Mouse (Mus musculus): ENCODE results near the gene Slc35d3. TPM values are rescaled to one million over a fixed set of nuclear protein-coding genes. Genes with fewer than 3 reads are reported as not detected.

The Slc35d3 gene
- polyA plus RNA-seq, 1 experiment from 2014 or later: 0.87 TPM

GRCm38 (mm10) chr10:19875346-19875745, 24.1 kb upstream of the Slc35d3 start:
- no peak for ATAC-seq (ENCODE audit: low FRiP score, low read depth)
- WGBS: 90% methylated on average over 5 of the region's 5 CpGs
- H3K4me1 ChIP-seq: no peaks in the 10 kb centered on the region
- H3K27ac ChIP-seq: no peak overlapping the region
- no peak overlapping the region for H3K4me2 ChIP-seq (replicated peaks)
- no peak overlapping the region for H3K4me3 ChIP-seq
- H3K27me3 ChIP-seq (replicated peaks): no peaks in the 10 kb centered on the region
- no peaks in the 10 kb centered on the region for H3K9me3 ChIP-seq
- H3K36me3 ChIP-seq: no peaks in the 10 kb centered on the region
- no peak overlapping the region for H3K9ac ChIP-seq

GRCm38 (mm10) chr10:19855597-19856306, 4.5 kb upstream of the Slc35d3 start:
- WGBS: 93% methylated on average over 7 of the region's 7 CpGs
- Histone ChIP-seq H3K27me3 (replicated peaks) (peaks cover 20% of the 10 kb centered on the region), H3K4me1 (peaks cover 13% of the 10 kb centered on the region), H3K27ac (no peak overlapping the region), H3K4me2 (replicated peaks) (no peak overlapping the region), H3K9me3 (no peaks in the 10 kb centered on the region), H3K9ac (no peak overlapping the region), H3K4me3 (no peak overlapping the region), H3K36me3 (no peaks in the 10 kb centered on the region)
- ATAC-seq (ENCODE audit: low FRiP score, low read depth): no peak

GRCm38 (mm10) chr10:19853609-19854008, 2.4 kb upstream of the Slc35d3 start:
- Histone ChIP-seq H3K4me1 (peaks cover 30% of the 10 kb centered on the region), H3K4me3 (no peak overlapping the region), H3K27me3 (replicated peaks) (peaks cover 42% of the 10 kb centered on the region), H3K4me2 (replicated peaks) (no peak overlapping the region), H3K36me3 (no peaks in the 10 kb centered on the region), H3K9ac (no peak overlapping the region), H3K9me3 (no peaks in the 10 kb centered on the region), H3K27ac (no peak overlapping the region)
- ATAC-seq (ENCODE audit: low FRiP score, low read depth): no peak
- 76% methylated on average over 2 of the region's 2 CpGs for WGBS

GRCm38 (mm10) chr10:19852776-19853175, 1.5 kb upstream of the Slc35d3 start:
- 19% methylated on average over 6 of the region's 6 CpGs for WGBS
- Histone ChIP-seq H3K4me2 (replicated peaks) (no peak overlapping the region), H3K4me3 (no peak overlapping the region), H3K9me3 (no peaks in the 10 kb centered on the region), H3K9ac (no peak overlapping the region), H3K4me1 (peaks cover 30% of the 10 kb centered on the region), H3K27ac (no peak overlapping the region), H3K36me3 (no peaks in the 10 kb centered on the region), H3K27me3 (replicated peaks) (peaks cover 46% of the 10 kb centered on the region)
- no peak for ATAC-seq (ENCODE audit: low FRiP score, low read depth)

- under 1% methylated on average over 36 of the region's 36 CpGs for WGBS
Observed at GRCm38 (mm10) chr10:19850544-19850997, 688 bp downstream of the Slc35d3 start.

GRCm38 (mm10) chr10:19849771-19850365, 1.4 kb downstream of the Slc35d3 start:
- Histone ChIP-seq H3K27me3 (replicated peaks) (peaks cover 46% of the 10 kb centered on the region), H3K9ac (no peak overlapping the region), H3K9me3 (no peaks in the 10 kb centered on the region), H3K27ac (no peak overlapping the region), H3K4me1 (peaks cover 30% of the 10 kb centered on the region), H3K36me3 (no peaks in the 10 kb centered on the region), H3K4me2 (replicated peaks) (peak overlapping the region; percentile 100), H3K4me3 (peak overlapping the region; percentile 52)
- WGBS: 1% methylated on average over 32 of the region's 32 CpGs
- ATAC-seq (ENCODE audit: low FRiP score, low read depth): peak; percentile 48

More at GRCm38 (mm10) chr10:19850544-19850997, 688 bp downstream of the Slc35d3 start:
- Histone ChIP-seq H3K9me3 (no peaks in the 10 kb centered on the region), H3K4me3 (peak overlapping the region; percentile 52), H3K36me3 (no peaks in the 10 kb centered on the region), H3K4me1 (peaks cover 30% of the 10 kb centered on the region), H3K9ac (peak overlapping the region; percentile 29; the same call in 1 of the 2 replicates), H3K27me3 (replicated peaks) (peaks cover 46% of the 10 kb centered on the region), H3K4me2 (replicated peaks) (peak overlapping the region; percentile 100), H3K27ac (no peak overlapping the region)
- ATAC-seq (ENCODE audit: low FRiP score, low read depth): peak; percentile 74

- 5% methylated on average over 44 of the region's 44 CpGs for WGBS
- Histone ChIP-seq H3K4me2 (replicated peaks) (peak overlapping the region; percentile 100), H3K4me3 (peak overlapping the region; percentile 52; the same call in 1 of the 2 replicates), H3K27ac (no peak overlapping the region), H3K36me3 (no peaks in the 10 kb centered on the region), H3K27me3 (replicated peaks) (peaks cover 46% of the 10 kb centered on the region), H3K9ac (no peak overlapping the region), H3K4me1 (peaks cover 30% of the 10 kb centered on the region), H3K9me3 (no peaks in the 10 kb centered on the region)
- ATAC-seq (ENCODE audit: low FRiP score, low read depth): no peak
Observed at GRCm38 (mm10) chr10:19848928-19849770, 2.1 kb downstream of the Slc35d3 start.

GRCm38 (mm10) chr10:19839836-19840235, 11.4 kb downstream of the Slc35d3 start:
- Histone ChIP-seq H3K4me2 (replicated peaks) (no peak overlapping the region), H3K27ac (no peak overlapping the region), H3K36me3 (no peaks in the 10 kb centered on the region), H3K9ac (no peak overlapping the region), H3K4me3 (no peak overlapping the region), H3K4me1 (no peaks in the 10 kb centered on the region), H3K9me3 (no peaks in the 10 kb centered on the region), H3K27me3 (replicated peaks) (no peaks in the 10 kb centered on the region)
- 91% methylated on average over 5 of the region's 5 CpGs for WGBS
- ATAC-seq (ENCODE audit: low FRiP score, low read depth): no peak

GRCm38 (mm10) chr10:19835887-19836710, 15.2 kb downstream of the Slc35d3 start:
- no peak overlapping the region for H3K4me2 ChIP-seq (replicated peaks)
- no peak overlapping the region for H3K27ac ChIP-seq
- no peak overlapping the region for H3K9ac ChIP-seq
- H3K27me3 ChIP-seq (replicated peaks): no peaks in the 10 kb centered on the region
- H3K4me1 ChIP-seq: no peaks in the 10 kb centered on the region
- no peak overlapping the region for H3K4me3 ChIP-seq
- no peaks in the 10 kb centered on the region for H3K9me3 ChIP-seq
- WGBS: 76% methylated on average over 8 of the region's 8 CpGs
- no peaks in the 10 kb centered on the region for H3K36me3 ChIP-seq
- ATAC-seq (ENCODE audit: low FRiP score, low read depth): no peak

GRCm38 (mm10) chr10:19834222-19834621, 17.0 kb downstream of the Slc35d3 start:
- no peak for ATAC-seq (ENCODE audit: low FRiP score, low read depth)
- Histone ChIP-seq H3K4me2 (replicated peaks) (no peak overlapping the region), H3K27ac (no peak overlapping the region), H3K4me1 (no peaks in the 10 kb centered on the region), H3K36me3 (no peaks in the 10 kb centered on the region), H3K9me3 (no peaks in the 10 kb centered on the region), H3K4me3 (no peak overlapping the region), H3K27me3 (replicated peaks) (no peaks in the 10 kb centered on the region), H3K9ac (no peak overlapping the region)
- 94% methylated on average over 6 of the region's 6 CpGs for WGBS

GRCm38 (mm10) chr10:19831072-19831849, 20.0 kb downstream of the Slc35d3 start:
- 81% methylated on average over 5 of the region's 5 CpGs for WGBS
- Histone ChIP-seq H3K36me3 (no peaks in the 10 kb centered on the region), H3K27me3 (replicated peaks) (no peaks in the 10 kb centered on the region), H3K4me1 (no peaks in the 10 kb centered on the region), H3K4me2 (replicated peaks) (no peak overlapping the region), H3K4me3 (no peak overlapping the region), H3K27ac (no peak overlapping the region), H3K9ac (no peak overlapping the region), H3K9me3 (no peaks in the 10 kb centered on the region)
- no peak for ATAC-seq (ENCODE audit: low FRiP score, low read depth)

Data from neural tube, embryonic 12.5 days (tissue).